Mouse (Mus musculus): ENCODE data around the gene Gm10799.
"Not testable (repeated sequence)": the region's sequence is repeated elsewhere in the genome, so short reads cannot be mapped to it uniquely, and the experiment has no call there.

Gene Gm10799

GRCm38 (mm10) chr2:104069704-104070185 lies 1.4 kb upstream of the Gm10799 start, which contains the start of gene Cd59b:
TSS of gene Cd59b (plus strand) at chr2:104069849.
- DNase-seq (ENCODE audit: low read depth, low spot score) = no peak

- not testable (repeated sequence) for DNase-seq (ENCODE audit: low read depth, low spot score)
These were observed 2.8 kb downstream of the Gm10799 start, which contains the start of gene Gm10912 for GRCm38 (mm10) chr2:104065526-104065925. TSS of gene Gm10912 (plus strand) at chr2:104065826.

- no peak for DNase-seq (ENCODE audit: low read depth, low spot score)
These were observed 4.2 kb downstream of the Gm10799 start for GRCm38 (mm10) chr2:104064152-104064551.

- peak; percentile 12 for DNase-seq (ENCODE audit: low read depth, low spot score)
These were observed 5.7 kb downstream of the Gm10799 start for GRCm38 (mm10) chr2:104062665-104063064.

- no peak for DNase-seq (ENCODE audit: low read depth, low spot score)
These were observed 7.4 kb downstream of the Gm10799 start for GRCm38 (mm10) chr2:104060996-104061395.

- no peak for DNase-seq (ENCODE audit: low read depth, low spot score)
These were observed 8.6 kb downstream of the Gm10799 start for GRCm38 (mm10) chr2:104059786-104060185.

GRCm38 (mm10) chr2:104058954-104059353 lies 9.4 kb downstream of the Gm10799 start:
- DNase-seq (ENCODE audit: low read depth, low spot score) = no peak

- no peak for DNase-seq (ENCODE audit: low read depth, low spot score)
These were observed 10.0 kb downstream of the Gm10799 start for GRCm38 (mm10) chr2:104058381-104058780.

- no peak for DNase-seq (ENCODE audit: low read depth, low spot score)
These were observed 23.8 kb downstream of the Gm10799 start for GRCm38 (mm10) chr2:104044479-104045080.

- no peak for DNase-seq (ENCODE audit: low read depth, low spot score)
These were observed 24.5 kb downstream of the Gm10799 start for GRCm38 (mm10) chr2:104043624-104044478.

- DNase-seq (ENCODE audit: low read depth, low spot score) = no peak
These were observed 25.6 kb downstream of the Gm10799 start for GRCm38 (mm10) chr2:104042766-104043165.

GRCm38 (mm10) chr2:104041632-104042031 lies 26.7 kb downstream of the Gm10799 start:
- no peak for DNase-seq (ENCODE audit: low read depth, low spot score)

- DNase-seq (ENCODE audit: low read depth, low spot score) = no peak
These were observed 30.1 kb downstream of the Gm10799 start for GRCm38 (mm10) chr2:104038236-104038635.

GRCm38 (mm10) chr2:104036316-104036715 lies 32.0 kb downstream of the Gm10799 start:
- DNase-seq (ENCODE audit: low read depth, low spot score) = no peak

GRCm38 (mm10) chr2:104035595-104035994 lies 32.8 kb downstream of the Gm10799 start:
- DNase-seq (ENCODE audit: low read depth, low spot score) = no peak

- no peak for DNase-seq (ENCODE audit: low read depth, low spot score)
These were observed 33.4 kb downstream of the Gm10799 start for GRCm38 (mm10) chr2:104034832-104035472.

GRCm38 (mm10) chr2:104032056-104032455 lies 36.3 kb downstream of the Gm10799 start:
- DNase-seq (ENCODE audit: low read depth, low spot score) = no peak

GRCm38 (mm10) chr2:104030381-104030780 lies 38.0 kb downstream of the Gm10799 start:
- no peak for DNase-seq (ENCODE audit: low read depth, low spot score)

GRCm38 (mm10) chr2:104029074-104029473 lies 39.3 kb downstream of the Gm10799 start:
- no peak for DNase-seq (ENCODE audit: low read depth, low spot score)

GRCm38 (mm10) chr2:104028139-104028723 lies 40.1 kb downstream of the Gm10799 start, which contains the start of gene 4931422A03Rik:
TSS of gene 4931422A03Rik (minus strand) at chr2:104028361.
- no peak for DNase-seq (ENCODE audit: low read depth, low spot score)

- no peak for DNase-seq (ENCODE audit: low read depth, low spot score)
These were observed 40.8 kb downstream of the Gm10799 start, which contains the start of gene Fbxo3 for GRCm38 (mm10) chr2:104027458-104028138. TSS of gene Fbxo3 (plus strand) at chr2:104027721.
